Mouse (Mus musculus) midbrain, embryonic 11.5 days (tissue): ENCODE data around the gene Mdfic. TPM values are rescaled to one million over a fixed set of nuclear protein-coding genes. Genes with fewer than 3 reads are reported as not detected.

Experiments
- ATAC-seq: fragments of 200-750 bp; cut with Nextera tagmentation; 2 replicates; pipeline ENCODE4 v1.8.0; 2017; ENCODE audit warnings: moderate TSS enrichment, moderate library complexity; ENCODE audit not compliant: low FRiP score
- DNase-seq: peaks from one replicate; pipeline ENCODE4 v3.0.0; 2015; ENCODE audit warnings: low spot score; ENCODE audit errors: missing footprints
- H3K27ac ChIP-seq: fragments of 300-500 bp; sonication (generic); 2 replicates; pipeline ENCODE4 v1.5.1; 2014; ENCODE audit warnings: low read depth, low read length
- H3K27me3 ChIP-seq: fragments of 300-500 bp; sonication (generic); 2 replicates; pipeline ENCODE4 v1.6.1; 2014; ENCODE audit warnings: mild to moderate bottlenecking, low read length, moderate library complexity, mixed read lengths; ENCODE audit not compliant: control insufficient read depth, insufficient read depth
- H3K36me3 ChIP-seq: fragments of 300-500 bp; sonication (generic); 2 replicates; pipeline ENCODE4 v1.6.1; 2014; ENCODE audit warnings: mild to moderate bottlenecking, low read length, moderate library complexity, mixed read lengths; ENCODE audit not compliant: control insufficient read depth, insufficient read depth
- H3K4me1 ChIP-seq: fragments of 300-500 bp; sonication (generic); 2 replicates; pipeline ENCODE4 v1.6.1; 2014; ENCODE audit warnings: low read length; ENCODE audit not compliant: control insufficient read depth, insufficient read depth
- H3K4me2 ChIP-seq: fragments of 300-500 bp; sonication (generic); 2 replicates; pipeline ENCODE4 v1.6.1; 2014; ENCODE audit warnings: mild to moderate bottlenecking, moderate library complexity
- H3K4me3 ChIP-seq: fragments of 300-500 bp; sonication (generic); 2 replicates; pipeline ENCODE4 v1.5.1; 2014; ENCODE audit warnings: low read depth, low read length
- H3K9ac ChIP-seq: fragments of 300-500 bp; sonication (generic); 2 replicates; pipeline ENCODE4 v1.6.1; 2014; ENCODE audit warnings: low read length
- H3K9me3 ChIP-seq: fragments of 300-500 bp; sonication (generic); 2 replicates; pipeline ENCODE4 v1.6.1; 2016; ENCODE audit warnings: low read length; ENCODE audit not compliant: control insufficient read depth
- WGBS: fragments of 180-500 bp; shearing (Covaris S2); extraction: QIAGEN DNeasy Blood & Tissue Kit; methylation state at CpG from one replicate; pipeline ENCODE4 v1.1.7; 2014; 5-methylcytosine and 5-hydroxymethylcytosine counted together
- polyA plus RNA-seq: library from polyadenylated mRNA; unstranded; fragments of >200 nt; fragmentation: Nextera tagmentation; extraction: Ambion mirVana; gene quantifications from 2 replicates; pipeline ENCODE4 v1.2.1, GENCODE M21; 2014

Gene Mdfic
- polyA plus RNA-seq, 1 experiment from 2014 or later: 7.0 TPM

GRCm38 (mm10) chr6:15760750-15761149 lies 40.3 kb downstream of the Mdfic start:
- Histone ChIP-seq H3K4me3 (no peak overlapping the region), H3K27me3 (no peaks in the 10 kb centered on the region), H3K27ac (no peak overlapping the region), H3K36me3 (no peaks in the 10 kb centered on the region), H3K4me1 (no peaks in the 10 kb centered on the region), H3K9me3 (no peaks in the 10 kb centered on the region), H3K4me2 (no peak overlapping the region), H3K9ac (no peak overlapping the region)
- no peak for ATAC-seq
- 52% methylated on average over 6 of the region's 6 CpGs for WGBS
- DNase-seq: no peak

GRCm38 (mm10) chr6:15764039-15764438 lies 43.6 kb downstream of the Mdfic start:
- H3K4me1 ChIP-seq: no peaks in the 10 kb centered on the region
- no peak overlapping the region for H3K4me3 ChIP-seq
- H3K9me3 ChIP-seq: no peaks in the 10 kb centered on the region
- WGBS: 78% methylated on average over 7 of the region's 7 CpGs
- no peak for ATAC-seq
- no peaks in the 10 kb centered on the region for H3K27me3 ChIP-seq
- H3K27ac ChIP-seq: no peak overlapping the region
- H3K9ac ChIP-seq: no peak overlapping the region
- DNase-seq: no peak
- H3K4me2 ChIP-seq: no peak overlapping the region
- no peaks in the 10 kb centered on the region for H3K36me3 ChIP-seq

- Histone ChIP-seq H3K27me3 (no peaks in the 10 kb centered on the region), H3K36me3 (no peaks in the 10 kb centered on the region), H3K9me3 (no peaks in the 10 kb centered on the region), H3K9ac (no peak overlapping the region), H3K4me3 (no peak overlapping the region), H3K4me2 (no peak overlapping the region), H3K4me1 (no peaks in the 10 kb centered on the region), H3K27ac (no peak overlapping the region)
- ATAC-seq: no peak; the same call in 1 of the 2 replicates
- no peak for DNase-seq
- 76% methylated on average over 6 of the region's 6 CpGs for WGBS
Measured at GRCm38 (mm10) chr6:15767460-15767859, 47.0 kb downstream of the Mdfic start.

GRCm38 (mm10) chr6:15770128-15770527 lies 49.7 kb downstream of the Mdfic start:
- no peaks in the 10 kb centered on the region for H3K27me3 ChIP-seq
- ATAC-seq (no peak), DNase-seq (no peak)
- H3K9me3 ChIP-seq: no peaks in the 10 kb centered on the region
- no peak overlapping the region for H3K9ac ChIP-seq
- H3K27ac ChIP-seq: no peak overlapping the region
- no peak overlapping the region for H3K4me3 ChIP-seq
- H3K4me1 ChIP-seq: no peaks in the 10 kb centered on the region
- H3K4me2 ChIP-seq: no peak overlapping the region
- 82% methylated on average over 8 of the region's 8 CpGs for WGBS
- H3K36me3 ChIP-seq: no peaks in the 10 kb centered on the region

- H3K27me3 ChIP-seq: no peaks in the 10 kb centered on the region
- no peak overlapping the region for H3K9ac ChIP-seq
- H3K9me3 ChIP-seq: no peaks in the 10 kb centered on the region
- WGBS: 90% methylated on average over 3 of the region's 3 CpGs
- H3K27ac ChIP-seq: no peak overlapping the region
- no peaks in the 10 kb centered on the region for H3K36me3 ChIP-seq
- DNase-seq (no peak), ATAC-seq (no peak)
- no peaks in the 10 kb centered on the region for H3K4me1 ChIP-seq
- no peak overlapping the region for H3K4me2 ChIP-seq
- no peak overlapping the region for H3K4me3 ChIP-seq
Measured at GRCm38 (mm10) chr6:15777070-15777469, 56.6 kb downstream of the Mdfic start.

GRCm38 (mm10) chr6:15780127-15780526 lies 59.7 kb downstream of the Mdfic start:
- H3K9me3 ChIP-seq: no peaks in the 10 kb centered on the region
- H3K27ac ChIP-seq: no peak overlapping the region
- DNase-seq (no peak), ATAC-seq (no peak)
- no peak overlapping the region for H3K9ac ChIP-seq
- H3K27me3 ChIP-seq: no peaks in the 10 kb centered on the region
- no peaks in the 10 kb centered on the region for H3K36me3 ChIP-seq
- H3K4me2 ChIP-seq: no peak overlapping the region
- no peak overlapping the region for H3K4me3 ChIP-seq
- no peaks in the 10 kb centered on the region for H3K4me1 ChIP-seq

GRCm38 (mm10) chr6:15780688-15781087 lies 60.2 kb downstream of the Mdfic start:
- no peaks in the 10 kb centered on the region for H3K27me3 ChIP-seq
- no peak overlapping the region for H3K4me3 ChIP-seq
- DNase-seq: no peak
- 95% methylated on average over 2 of the region's 2 CpGs for WGBS
- no peaks in the 10 kb centered on the region for H3K4me1 ChIP-seq
- H3K36me3 ChIP-seq: no peaks in the 10 kb centered on the region
- no peak overlapping the region for H3K27ac ChIP-seq
- no peak overlapping the region for H3K4me2 ChIP-seq
- ATAC-seq: no peak
- H3K9me3 ChIP-seq: no peaks in the 10 kb centered on the region
- no peak overlapping the region for H3K9ac ChIP-seq

GRCm38 (mm10) chr6:15789523-15790500 lies 69.4 kb downstream of the Mdfic start:
- no peaks in the 10 kb centered on the region for H3K27me3 ChIP-seq
- no peak overlapping the region for H3K4me3 ChIP-seq
- peaks cover 8% of the 10 kb centered on the region for H3K4me1 ChIP-seq
- ATAC-seq (peak; percentile 88), DNase-seq (peak; percentile 91)
- H3K27ac ChIP-seq: no peak overlapping the region; the same call in 1 of the 2 replicates
- H3K9ac ChIP-seq: no peak overlapping the region
- no peaks in the 10 kb centered on the region for H3K36me3 ChIP-seq
- peak overlapping the region; percentile 17 for H3K4me2 ChIP-seq
- no peaks in the 10 kb centered on the region for H3K9me3 ChIP-seq
- 11% methylated on average over 16 of the region's 16 CpGs for WGBS

- H3K27ac ChIP-seq: no peak overlapping the region
- no peak overlapping the region for H3K4me3 ChIP-seq
- 82% methylated on average over 12 of the region's 12 CpGs for WGBS
- H3K9ac ChIP-seq: no peak overlapping the region
- no peaks in the 10 kb centered on the region for H3K36me3 ChIP-seq
- H3K4me1 ChIP-seq: peaks cover 8% of the 10 kb centered on the region
- H3K27me3 ChIP-seq: no peaks in the 10 kb centered on the region
- ATAC-seq: no peak
- H3K4me2 ChIP-seq: no peak overlapping the region
- no peak for DNase-seq
- no peaks in the 10 kb centered on the region for H3K9me3 ChIP-seq
Measured at GRCm38 (mm10) chr6:15792680-15793601, 72.5 kb downstream of the Mdfic start.
